In the genomic region with DNA sequence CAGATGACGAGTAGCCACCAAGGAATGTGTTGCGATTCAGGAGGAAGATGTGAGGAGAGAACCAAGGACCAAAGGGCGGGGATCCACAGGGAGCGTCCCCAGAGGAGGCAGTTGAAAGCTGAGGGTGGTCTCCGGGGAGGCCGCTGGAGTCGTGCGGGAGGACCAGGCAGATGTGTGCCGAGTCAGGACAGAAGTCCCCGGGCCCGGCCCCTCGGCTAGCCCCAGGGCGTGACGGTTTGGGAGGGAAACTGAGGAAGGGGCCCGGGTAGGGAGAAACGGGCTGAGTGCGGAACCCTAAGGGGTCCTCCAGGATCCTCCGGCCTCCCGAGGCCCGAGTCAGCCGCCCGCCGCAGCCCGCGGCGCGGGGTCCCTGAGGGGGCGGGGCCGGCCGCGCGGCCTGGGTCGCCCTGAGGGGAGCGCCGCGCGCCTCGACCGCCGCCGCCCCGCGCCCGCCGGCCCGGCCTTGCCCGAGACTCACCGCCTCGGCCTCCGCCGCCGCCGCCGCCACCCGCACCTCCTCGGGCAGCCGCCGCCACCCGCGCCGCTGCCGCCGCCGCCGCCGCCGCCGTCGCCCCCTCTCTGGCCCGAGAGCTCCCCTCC, we compare ENCODE assay signal across 1 mouse cellular context.
TF ChIP-seq lines count a peak whose summit lies in the region.

No protein-coding gene starts in this region.

TF ChIP-seq in ES-E14, 5 proteins besides CTCF, POLR2A, EP300 and RAD21:
- TF ChIP-seq ZC3H11A (IDR thresholded peaks at IDR 0.05; ENCODE audit: borderline replicate concordance, low read depth, low read length) = no peak
